21 mouse cellular contexts compared by ENCODE assay signal in the genomic region with DNA sequence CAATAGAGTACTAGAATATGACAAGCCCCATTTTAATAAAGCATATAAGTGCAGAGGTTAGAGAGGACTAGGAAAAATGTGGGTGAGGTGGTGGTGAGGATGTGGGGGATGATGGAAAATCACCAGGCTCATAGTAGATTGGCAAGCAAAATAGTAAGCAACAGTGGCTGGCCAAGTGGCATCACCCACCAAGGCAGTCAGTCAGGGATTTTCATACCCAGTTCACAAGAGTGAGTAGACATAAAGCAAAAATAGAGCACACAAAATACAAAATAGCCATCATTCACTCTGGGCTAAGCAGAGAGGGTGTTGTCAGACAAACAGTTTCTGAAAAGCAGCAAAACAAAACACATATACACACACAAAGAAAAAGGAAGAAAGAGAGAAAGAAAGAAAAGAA.
"Had no signal": no experiment of that assay in that cellular context is flagged by ENCODE, and none has a peak within 500 bp of the region (broad histone marks: within the 10 kb centered on the region; RNA-seq: fewer than 3 reads in every experiment).

No protein-coding gene starts in this region.

- H3K27ac ChIP-seq: gastrocnemius, adult 2 months; hindbrain, embryonic 10.5 days; hindbrain, embryonic 12.5 days; hindbrain, embryonic 14.5 days; kidney, postnatal 0 days; limb, embryonic 10.5 days; limb, embryonic 12.5 days; liver, embryonic 14.5 days had no signal

- H3K27me3 ChIP-seq: hindbrain, embryonic 12.5 days; limb, embryonic 12.5 days had no signal

- H3K9me3 ChIP-seq: hindbrain, embryonic 10.5 days; hindbrain, embryonic 12.5 days; limb, embryonic 10.5 days; limb, embryonic 12.5 days had no signal

- DNase-seq: forebrain, postnatal 0 days; gastrocnemius, adult 2 months; gastrocnemius, postnatal 10 days; gastrocnemius, postnatal 25 days; heart, adult 2 months; heart, postnatal 10 days; heart, postnatal 4 days; kidney, adult 11 months; kidney, postnatal 14 days; layer of hippocampus, adult 9-11 months; layer of hippocampus, postnatal 36 days; liver had no signal

- H3K9ac ChIP-seq: forebrain, postnatal 0 days; hindbrain, embryonic 12.5 days; hindbrain, embryonic 14.5 days; limb, embryonic 12.5 days; liver, embryonic 14.5 days had no signal

- ATAC-seq: forebrain, postnatal 0 days; hindbrain, embryonic 16.5 days; intestine, embryonic 16.5 days had no signal

- H3K4me3 ChIP-seq: heart, adult 2 months; hindbrain, embryonic 10.5 days; hindbrain, embryonic 12.5 days; limb, embryonic 10.5 days; limb, embryonic 12.5 days had no signal

- H3K4me2 ChIP-seq: hindbrain, embryonic 12.5 days; hindbrain, embryonic 14.5 days; limb, embryonic 12.5 days had no signal

- H3K36me3 ChIP-seq: hindbrain, embryonic 10.5 days; hindbrain, embryonic 12.5 days; limb, embryonic 10.5 days; limb, embryonic 12.5 days had no signal
